Mouse (Mus musculus): ENCODE measurements at regions not wholly inside any gene's neighbourhood (a gene's known extent, or its start where the extent isn't known, plus 50 kb on each side); places are given as distances from the start of the nearest gene placed in this dataset.

- TF ChIP-seq POLR2A (IDR thresholded peaks at IDR 0.05; ENCODE audit: low read depth, low read length): no peak
- TF ChIP-seq CTCF (conservative IDR thresholded peaks at IDR 0.05; ENCODE audit: insufficient read depth, insufficient read length, low read depth, low read length): no peak
Observed at GRCm38 (mm10) chr16:77291723-77292316, 278.3 kb downstream of the Usp25 start.

Measured in kidney, adult 2 months (tissue).